Mouse (Mus musculus): ENCODE measurements around the gene Gcnt3.

Gcnt3 gene
- long read RNA-seq, experiment 1: 0 reads
- long read RNA-seq, experiment 2: 0 reads

- intact Hi-C loops (cut with DNase I): no loop called here
These were observed at the start of gene Gcnt3 for GRCm38 (mm10) chr9:70037988-70038387. TSS of gene Gcnt3 (minus strand) at chr9:70038088.

- intact Hi-C loops (cut with DNase I): no loop called here
These were observed 49.5 kb upstream of the Gcnt3 start for GRCm38 (mm10) chr9:70087379-70087778.

- intact Hi-C loops (cut with DNase I): no loop called here
These were observed 48.2 kb upstream of the Gcnt3 start for GRCm38 (mm10) chr9:70086091-70086490.

- intact Hi-C loops (cut with DNase I): no loop called here
These were observed 46.2 kb upstream of the Gcnt3 start for GRCm38 (mm10) chr9:70084107-70084506.

- intact Hi-C loops (cut with DNase I): no loop called here
These were observed 44.7 kb upstream of the Gcnt3 start for GRCm38 (mm10) chr9:70082357-70083204.

GRCm38 (mm10) chr9:70081767-70082166 is 43.9 kb upstream of the Gcnt3 start:
- intact Hi-C loops (cut with DNase I): loop anchor here (2.0 kb wide), 1 partner anchor 63 kb away; no protein-coding TSS in a partner anchor

GRCm38 (mm10) chr9:70080976-70081375 is 43.1 kb upstream of the Gcnt3 start:
- intact Hi-C loops (cut with DNase I): loop anchor here (2.0 kb wide), 1 partner anchor 62 kb away; no protein-coding TSS in a partner anchor

GRCm38 (mm10) chr9:70080027-70080800 is 42.3 kb upstream of the Gcnt3 start:
- intact Hi-C loops (cut with DNase I): loop anchor here (2.0 kb wide), 1 partner anchor 61 kb away; no protein-coding TSS in a partner anchor

GRCm38 (mm10) chr9:70078034-70078433 is 40.1 kb upstream of the Gcnt3 start:
- intact Hi-C loops (cut with DNase I): no loop called here

GRCm38 (mm10) chr9:70077170-70077569 is 39.3 kb upstream of the Gcnt3 start:
- intact Hi-C loops (cut with DNase I): no loop called here

GRCm38 (mm10) chr9:70072387-70072786 is 34.5 kb upstream of the Gcnt3 start:
- intact Hi-C loops (cut with DNase I): no loop called here

- intact Hi-C loops (cut with DNase I): no loop called here
These were observed 32.1 kb upstream of the Gcnt3 start for GRCm38 (mm10) chr9:70069961-70070435.

- intact Hi-C loops (cut with DNase I): no loop called here
These were observed 29.6 kb upstream of the Gcnt3 start for GRCm38 (mm10) chr9:70067497-70067896.

GRCm38 (mm10) chr9:70062012-70062411 is 24.1 kb upstream of the Gcnt3 start:
- intact Hi-C loops (cut with DNase I): no loop called here

- intact Hi-C loops (cut with DNase I): no loop called here
These were observed 15.5 kb upstream of the Gcnt3 start for GRCm38 (mm10) chr9:70053411-70053810.

- intact Hi-C loops (cut with DNase I): no loop called here
These were observed 14.8 kb upstream of the Gcnt3 start for GRCm38 (mm10) chr9:70052730-70053129.

GRCm38 (mm10) chr9:70049839-70050238 is 12.0 kb upstream of the Gcnt3 start:
- intact Hi-C loops (cut with DNase I): no loop called here

- intact Hi-C loops (cut with DNase I): no loop called here
These were observed 11.5 kb upstream of the Gcnt3 start for GRCm38 (mm10) chr9:70049416-70049783.

GRCm38 (mm10) chr9:70048751-70049415 is 11.0 kb upstream of the Gcnt3 start:
- intact Hi-C loops (cut with DNase I): no loop called here

- intact Hi-C loops (cut with DNase I): no loop called here
These were observed 10.4 kb upstream of the Gcnt3 start for GRCm38 (mm10) chr9:70048280-70048679.

GRCm38 (mm10) chr9:70047839-70048238 is 10.0 kb upstream of the Gcnt3 start:
- intact Hi-C loops (cut with DNase I): no loop called here
